Mouse (Mus musculus): Measurements from ENCODE around the gene Trip13.

DNA sequence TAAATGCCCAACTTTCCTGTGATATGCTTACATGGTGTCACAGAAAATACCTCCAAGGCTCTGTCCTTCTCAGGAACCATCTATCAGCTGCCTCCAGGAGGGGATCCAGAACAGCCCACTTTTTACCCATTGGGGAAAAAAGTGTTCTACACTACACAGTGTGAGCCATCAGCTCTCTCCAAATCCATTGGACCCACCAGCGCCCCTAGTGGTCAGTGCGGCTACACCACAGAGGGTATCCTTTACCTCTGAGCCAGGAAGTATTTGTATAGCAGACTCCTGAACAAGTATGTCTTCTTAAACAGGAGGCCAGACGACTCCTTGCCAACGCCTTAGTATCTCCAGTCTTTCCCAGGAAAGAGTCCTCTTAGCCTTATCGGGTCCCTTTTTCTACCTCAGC, 57.8 kb downstream of the Trip13 start:
- TF ChIP-seq CTCF (IDR thresholded peaks at IDR 0.05; ENCODE audit: low read depth, low read length) (no peak), POLR2A (IDR thresholded peaks at IDR 0.05; ENCODE audit: borderline replicate concordance, low read depth, low read length) (no peak)

All from bone marrow macrophage, adult 2 months (primary cell).